Mouse (Mus musculus) Muller cell, postnatal 12 days (primary cell): Measurements from ENCODE around the gene Bloc1s5.
"Not testable (repeated sequence)": the region's sequence is repeated elsewhere in the genome, so short reads cannot be mapped to it uniquely, and the experiment has no call there.

ENCODE experiments used
- DNase-seq: peaks from one replicate; pipeline ENCODE4 v3.0.0-alpha.2; 2015; ENCODE audit errors: inconsistent ontology term

The Bloc1s5 gene

DNA sequence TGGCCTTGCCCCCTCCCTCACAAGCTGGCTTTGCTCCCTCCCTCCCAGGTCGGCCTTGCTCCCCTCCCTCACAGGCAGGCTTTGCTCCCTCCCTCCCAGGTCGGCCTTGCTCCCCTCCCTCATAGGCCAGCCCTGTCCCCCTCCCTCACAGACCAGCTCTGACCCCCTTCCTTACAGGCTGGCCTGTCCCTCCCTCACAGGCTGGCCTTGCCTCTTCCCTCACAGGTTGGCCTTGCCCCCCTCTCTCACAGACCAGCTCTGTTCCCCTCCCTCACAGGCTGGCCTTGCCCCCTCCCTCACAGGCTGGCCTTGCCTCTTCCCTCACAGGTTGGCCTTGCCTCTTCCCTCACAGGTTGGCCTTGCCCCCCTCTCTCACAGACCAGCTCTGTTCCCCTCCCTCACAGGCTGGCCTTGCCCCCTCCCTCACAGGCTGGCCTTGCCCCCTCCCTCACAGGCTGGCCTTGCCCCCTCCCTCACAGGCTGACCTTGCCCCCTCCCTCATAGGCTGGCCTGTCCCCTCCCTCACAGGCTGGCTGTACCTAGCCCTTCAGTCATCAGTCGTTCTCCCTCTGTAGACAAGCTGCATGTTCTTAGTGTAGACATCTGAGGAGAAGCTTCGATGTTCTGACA lies 16.8 kb downstream of the Bloc1s5 start:
- not testable (repeated sequence) for DNase-seq

DNA sequence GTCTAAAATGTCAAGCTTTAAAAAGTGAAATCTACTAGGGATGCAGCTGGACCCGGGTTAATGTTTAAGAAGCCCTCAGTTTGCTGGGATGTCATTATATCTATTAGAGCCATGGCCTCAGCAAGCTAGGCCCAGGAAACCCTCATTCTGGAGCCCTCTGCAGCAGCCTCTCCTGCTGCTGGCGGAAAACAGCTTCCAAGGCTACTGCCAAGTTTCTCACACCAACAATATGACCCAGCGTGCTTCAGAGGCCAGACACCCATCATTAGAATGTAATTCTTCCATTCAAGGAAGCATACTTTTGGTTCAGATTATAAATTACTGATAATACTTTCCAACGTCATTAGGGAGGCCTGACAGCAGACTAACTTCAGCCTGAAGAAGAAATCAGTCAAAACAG lies 18.0 kb downstream of the Bloc1s5 start:
- DNase-seq, result no peak

GRCm38 (mm10) chr13:38615656-38616055 lies 19.3 kb downstream of the Bloc1s5 start:
- no peak for DNase-seq

- DNase-seq, result no peak
Observed at GRCm38 (mm10) chr13:38614298-38614697, 20.6 kb downstream of the Bloc1s5 start.

DNA sequence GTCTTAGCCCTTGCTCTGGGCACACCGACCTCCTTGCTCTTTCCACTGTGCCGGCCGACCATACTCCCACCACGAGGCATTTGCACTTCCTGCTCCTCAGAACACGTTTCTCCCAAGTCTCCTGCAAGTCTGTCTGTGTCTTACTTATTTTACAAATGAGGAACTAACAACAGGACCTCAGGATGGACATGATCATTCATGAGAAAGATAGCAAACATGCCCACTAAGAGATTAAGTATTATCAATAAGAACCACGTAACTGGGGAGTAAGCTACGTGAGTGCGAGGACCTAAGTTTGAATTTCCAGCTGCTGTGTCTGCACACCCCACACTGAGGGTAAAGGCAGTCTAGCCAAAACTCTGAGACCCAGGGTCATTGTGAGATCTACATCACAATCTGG lies 21.3 kb downstream of the Bloc1s5 start:
- no peak for DNase-seq

- DNase-seq, result no peak
Observed at GRCm38 (mm10) chr13:38612608-38613007, 22.3 kb downstream of the Bloc1s5 start.

DNA sequence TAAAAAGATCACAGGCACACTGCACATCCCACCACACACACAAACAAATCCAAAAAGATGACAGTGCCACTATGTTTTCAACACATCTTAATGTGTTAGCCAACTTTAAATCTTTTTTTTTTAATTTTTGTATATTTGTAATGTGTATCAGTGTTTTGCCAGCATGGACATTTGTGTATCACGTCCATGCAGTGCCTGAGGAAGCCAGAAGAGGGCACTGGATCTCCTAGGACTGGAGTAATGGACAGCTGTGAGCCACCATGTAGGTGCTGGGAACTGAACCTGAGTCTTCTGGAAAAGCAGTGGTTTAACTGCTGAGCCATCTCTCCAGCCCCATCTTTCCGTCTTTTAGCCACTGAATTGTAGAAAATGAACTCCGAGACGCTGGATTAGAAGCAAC lies 22.7 kb downstream of the Bloc1s5 start:
- DNase-seq, result no peak

- DNase-seq, result no peak
Observed at GRCm38 (mm10) chr13:38610336-38610735, 24.6 kb downstream of the Bloc1s5 start.

DNA sequence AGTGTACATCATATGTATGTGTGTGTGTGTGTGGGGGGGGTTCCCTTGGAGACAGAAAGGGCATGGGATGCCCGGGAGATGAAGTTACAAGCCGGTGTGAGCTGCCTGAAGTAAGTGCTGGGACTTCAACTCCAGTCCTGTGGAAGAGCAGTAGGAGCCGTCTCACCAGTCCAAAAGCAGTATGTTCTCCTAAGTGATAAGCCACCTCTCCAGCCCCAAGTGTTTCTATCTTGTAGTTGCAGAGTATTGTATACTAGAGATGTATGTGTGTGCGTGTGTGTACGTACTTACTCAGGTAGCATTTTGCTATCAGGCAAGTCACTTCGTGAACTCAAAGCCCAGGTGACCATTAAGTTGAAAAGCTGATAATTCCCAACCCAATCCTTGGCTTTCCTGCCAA lies 27.8 kb downstream of the Bloc1s5 start:
- DNase-seq, result no peak

DNA sequence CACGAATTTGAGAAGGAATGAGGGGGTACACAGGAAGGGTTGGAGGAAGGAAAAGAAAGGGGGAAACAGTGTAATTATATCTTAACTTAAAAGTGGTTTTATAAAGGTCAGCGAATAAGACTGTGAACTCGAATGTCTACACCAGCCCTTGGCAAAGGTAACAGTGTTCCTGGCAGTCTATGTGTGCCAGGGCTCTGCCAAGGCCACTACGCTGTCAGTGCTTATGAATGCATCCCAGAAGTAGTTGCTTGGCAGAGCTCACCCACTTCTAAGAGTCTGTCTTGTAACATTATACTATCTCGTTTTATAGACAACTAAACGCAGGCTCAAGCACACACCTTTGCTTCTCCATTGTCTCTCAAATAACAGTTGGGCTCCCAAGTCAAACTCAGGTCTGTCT lies 29.6 kb downstream of the Bloc1s5 start:
- DNase-seq, result no peak

- no peak for DNase-seq
Observed at GRCm38 (mm10) chr13:38602966-38603365, 31.9 kb downstream of the Bloc1s5 start.

- DNase-seq, result no peak
Observed at GRCm38 (mm10) chr13:38602243-38602832, 32.6 kb downstream of the Bloc1s5 start.

- no peak for DNase-seq
Observed at GRCm38 (mm10) chr13:38600811-38601210, 34.1 kb downstream of the Bloc1s5 start.

DNA sequence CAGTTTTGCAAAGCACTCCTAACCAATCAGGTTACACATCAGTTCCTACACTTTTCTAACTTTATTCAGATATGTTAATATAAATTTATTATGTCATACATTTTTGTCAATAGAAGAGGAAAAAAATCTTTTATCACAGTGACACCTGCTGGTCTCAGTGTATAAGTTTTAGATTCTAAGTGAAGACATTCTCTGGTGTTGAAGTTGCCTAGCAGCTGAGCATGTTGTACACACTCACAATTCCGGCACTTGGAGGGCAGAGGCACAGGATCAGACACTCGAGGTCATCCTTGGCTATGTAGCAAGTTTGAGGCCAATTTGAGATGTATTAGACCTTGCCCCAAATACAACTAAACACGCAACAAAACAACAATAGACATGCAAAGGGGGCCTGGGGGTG lies 37.8 kb downstream of the Bloc1s5 start:
- peak; percentile 43 for DNase-seq

GRCm38 (mm10) chr13:38596461-38596860 lies 38.4 kb downstream of the Bloc1s5 start:
- DNase-seq, result no peak

- peak; percentile 73 for DNase-seq
Observed at GRCm38 (mm10) chr13:38593114-38593513, 41.8 kb downstream of the Bloc1s5 start.

DNA sequence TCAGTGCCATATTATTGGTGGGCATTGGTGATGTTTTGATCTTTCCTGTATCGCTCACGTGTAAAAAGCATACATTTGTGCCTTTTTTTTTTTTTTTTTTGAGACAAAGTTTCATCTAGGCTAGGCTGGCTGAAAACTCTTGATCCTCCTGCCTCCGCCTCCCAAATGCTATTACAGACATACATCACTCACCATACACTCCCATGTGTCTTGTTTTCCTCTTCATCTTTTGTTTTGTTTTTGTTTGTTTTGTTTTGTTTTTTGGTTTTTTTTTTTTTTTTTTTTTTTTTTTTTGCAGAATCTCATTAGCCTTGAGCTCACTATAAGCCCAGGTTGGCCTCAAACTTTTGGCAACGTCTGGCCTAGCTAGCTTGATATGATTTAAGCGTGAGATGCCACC lies 47.6 kb downstream of the Bloc1s5 start:
- DNase-seq, result no peak

DNA sequence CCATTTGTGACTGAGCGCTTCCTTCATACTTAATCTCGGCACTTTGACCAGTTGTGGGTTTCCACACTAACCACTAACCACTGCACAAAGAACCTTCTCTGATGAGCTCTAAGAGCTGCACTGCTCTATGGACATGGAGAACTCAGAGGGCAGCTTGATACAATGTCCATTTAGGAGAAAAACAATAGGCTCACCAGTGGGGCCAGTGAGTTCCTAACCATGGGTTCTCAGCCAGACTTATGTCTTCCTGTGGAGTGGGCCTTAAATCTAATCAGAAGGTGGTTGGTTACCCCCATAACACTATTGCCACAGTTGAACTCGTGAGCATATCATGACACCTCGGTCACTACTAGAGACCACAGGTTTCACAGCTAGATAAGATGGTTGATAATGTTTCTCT lies 48.5 kb downstream of the Bloc1s5 start:
- DNase-seq, result no peak

DNA sequence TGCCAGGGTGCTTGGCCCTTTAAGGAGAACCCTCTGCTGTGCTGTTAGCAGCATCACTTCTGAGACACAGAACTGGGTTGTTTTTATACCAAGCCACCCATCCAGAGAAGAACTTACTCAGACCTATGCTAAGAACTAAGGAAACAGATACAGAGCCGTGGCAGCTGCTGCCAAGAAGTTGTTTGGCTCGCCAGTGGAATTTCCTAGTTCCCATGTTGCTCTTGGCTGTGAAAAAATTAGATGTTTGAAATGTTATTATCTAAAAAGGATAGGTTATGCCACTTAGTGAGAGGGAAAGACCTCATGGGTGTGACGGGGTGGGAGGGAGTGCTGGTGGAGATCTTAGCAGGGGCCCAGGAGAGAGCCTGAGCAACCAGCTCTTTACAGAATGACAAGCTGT lies 52.1 kb downstream of the Bloc1s5 start:
- peak; percentile 54 for DNase-seq

GRCm38 (mm10) chr13:38580601-38581457 lies 54.1 kb downstream of the Bloc1s5 start:
- no peak for DNase-seq

- no peak for DNase-seq
Observed at GRCm38 (mm10) chr13:38579971-38580600, 54.8 kb downstream of the Bloc1s5 start.

- DNase-seq, result no peak
Observed at GRCm38 (mm10) chr13:38574668-38575067, 60.2 kb downstream of the Bloc1s5 start.
